Mouse (Mus musculus) neural tube, embryonic 14.5 days (tissue): ENCODE measurements at regions not wholly inside any gene's neighbourhood (a gene's known extent, or its start where the extent isn't known, plus 50 kb on each side); places are given as distances from the start of the nearest gene placed in this dataset.

Experiments used
- ATAC-seq: fragments of 200-750 bp; cut with Nextera tagmentation; 2 replicates; pipeline ENCODE4 v1.8.0; 2017; ENCODE audit warnings: low read depth, mild to moderate bottlenecking, moderate TSS enrichment, moderate library complexity
- H3K27ac ChIP-seq: fragments of 300-500 bp; sonication (generic); 2 replicates; pipeline ENCODE4 v1.5.1; 2014; ENCODE audit warnings: low read depth, mild to moderate bottlenecking, control low read depth, low read length, moderate library complexity, mixed read lengths
- H3K27me3 ChIP-seq: fragments of 300-500 bp; sonication (generic); 2 replicates; pipeline ENCODE4 v1.6.1; 2014; ENCODE audit warnings: low read length; ENCODE audit not compliant: control insufficient read depth, insufficient read depth
- H3K36me3 ChIP-seq: fragments of 300-500 bp; sonication (generic); 2 replicates; pipeline ENCODE4 v1.6.1; 2014; ENCODE audit warnings: low read length, mixed read lengths; ENCODE audit not compliant: control insufficient read depth, insufficient read depth
- H3K4me1 ChIP-seq: fragments of 300-500 bp; sonication (generic); 2 replicates; pipeline ENCODE4 v1.6.1; 2014; ENCODE audit warnings: low read length; ENCODE audit not compliant: control insufficient read depth, insufficient read depth
- H3K4me2 ChIP-seq: fragments of 300-500 bp; sonication (generic); 2 replicates; pipeline ENCODE4 v1.6.1; 2014; ENCODE audit warnings: mild to moderate bottlenecking, low read depth, low read length, control low read depth
- H3K4me3 ChIP-seq: fragments of 300-500 bp; sonication (generic); 2 replicates; pipeline ENCODE4 v1.5.1; 2014; ENCODE audit warnings: low read depth, low read length, control low read depth, mixed read lengths
- H3K9ac ChIP-seq: fragments of 300-500 bp; sonication (generic); replicated peaks from 2 replicates; pipeline ENCODE4 v1.6.1; 2014; ENCODE audit warnings: low read depth, mild to moderate bottlenecking, control low read depth, low read length, mixed read lengths
- H3K9me3 ChIP-seq: fragments of 300-500 bp; sonication (generic); 2 replicates; pipeline ENCODE4 v1.6.1; 2016; ENCODE audit warnings: low read length; ENCODE audit not compliant: control insufficient read depth
- WGBS: fragments of 180-500 bp; shearing (Covaris S2); extraction: QIAGEN DNeasy Blood & Tissue Kit; methylation state at CpG from one replicate; pipeline ENCODE4 v1.1.7; 2014; 5-methylcytosine and 5-hydroxymethylcytosine counted together

GRCm38 (mm10) chr8:127932276-127932675 is 426.1 kb upstream of the Nrp1 start:
- Histone ChIP-seq H3K4me2 (no peak overlapping the region), H3K9ac (no peak overlapping the region), H3K27ac (no peak overlapping the region), H3K4me3 (no peak overlapping the region), H3K36me3 (no peaks in the 10 kb centered on the region), H3K27me3 (no peaks in the 10 kb centered on the region), H3K9me3 (no peaks in the 10 kb centered on the region), H3K4me1 (no peaks in the 10 kb centered on the region)
- WGBS, result 83% methylated on average over 1 of the region's 1 CpGs
- no peak for ATAC-seq

- Histone ChIP-seq H3K9ac (no peak overlapping the region), H3K4me3 (no peak overlapping the region), H3K27me3 (no peaks in the 10 kb centered on the region), H3K4me1 (peaks cover 8% of the 10 kb centered on the region; the same call in 1 of the 2 replicates), H3K4me2 (no peak overlapping the region), H3K36me3 (no peaks in the 10 kb centered on the region), H3K27ac (no peak overlapping the region), H3K9me3 (no peaks in the 10 kb centered on the region)
- no peak for ATAC-seq
- WGBS, result 51% methylated on average over 6 of the region's 6 CpGs
These were observed 421.5 kb upstream of the Nrp1 start for GRCm38 (mm10) chr8:127936792-127937435.

- H3K27me3 ChIP-seq, result no peaks in the 10 kb centered on the region
- WGBS, result 17% methylated on average over 7 of the region's 7 CpGs
- no peak overlapping the region for H3K4me2 ChIP-seq
- no peaks in the 10 kb centered on the region for H3K9me3 ChIP-seq
- H3K4me3 ChIP-seq, result no peak overlapping the region
- H3K9ac ChIP-seq, result no peak overlapping the region
- ATAC-seq, result no peak
- peaks cover 8% of the 10 kb centered on the region; the same call in 1 of the 2 replicates for H3K4me1 ChIP-seq
- H3K27ac ChIP-seq, result no peak overlapping the region
- no peaks in the 10 kb centered on the region for H3K36me3 ChIP-seq
These were observed 419.0 kb upstream of the Nrp1 start for GRCm38 (mm10) chr8:127939284-127939985.

- H3K4me2 ChIP-seq, result no peak overlapping the region
- H3K4me1 ChIP-seq, result peaks cover 8% of the 10 kb centered on the region; the same call in 1 of the 2 replicates
- 20% methylated on average over 5 of the region's 5 CpGs for WGBS
- no peak overlapping the region for H3K4me3 ChIP-seq
- H3K9ac ChIP-seq, result no peak overlapping the region
- H3K36me3 ChIP-seq, result no peaks in the 10 kb centered on the region
- no peaks in the 10 kb centered on the region for H3K27me3 ChIP-seq
- no peak for ATAC-seq
- no peak overlapping the region for H3K27ac ChIP-seq
- H3K9me3 ChIP-seq, result no peaks in the 10 kb centered on the region
These were observed 418.4 kb upstream of the Nrp1 start for GRCm38 (mm10) chr8:127939986-127940359.

GRCm38 (mm10) chr8:127942319-127942718 is 416.1 kb upstream of the Nrp1 start:
- Histone ChIP-seq H3K9ac (no peak overlapping the region), H3K36me3 (no peaks in the 10 kb centered on the region), H3K27ac (no peak overlapping the region), H3K9me3 (no peaks in the 10 kb centered on the region), H3K4me2 (no peak overlapping the region), H3K4me1 (peaks cover 8% of the 10 kb centered on the region; the same call in 1 of the 2 replicates), H3K4me3 (no peak overlapping the region), H3K27me3 (no peaks in the 10 kb centered on the region)
- no peak for ATAC-seq

GRCm38 (mm10) chr8:127944955-127945498 is 413.4 kb upstream of the Nrp1 start:
- H3K4me2 ChIP-seq, result no peak overlapping the region
- H3K4me1 ChIP-seq, result no peaks in the 10 kb centered on the region
- no peaks in the 10 kb centered on the region for H3K9me3 ChIP-seq
- H3K27me3 ChIP-seq, result no peaks in the 10 kb centered on the region
- no peak overlapping the region for H3K27ac ChIP-seq
- H3K9ac ChIP-seq, result no peak overlapping the region
- no peak overlapping the region for H3K4me3 ChIP-seq
- ATAC-seq, result no peak
- no peaks in the 10 kb centered on the region for H3K36me3 ChIP-seq

GRCm38 (mm10) chr8:127957571-127957970 is 400.8 kb upstream of the Nrp1 start:
- Histone ChIP-seq H3K9ac (no peak overlapping the region), H3K4me1 (no peaks in the 10 kb centered on the region), H3K9me3 (no peaks in the 10 kb centered on the region), H3K4me3 (no peak overlapping the region), H3K27ac (no peak overlapping the region), H3K27me3 (no peaks in the 10 kb centered on the region), H3K36me3 (no peaks in the 10 kb centered on the region), H3K4me2 (no peak overlapping the region)
- 74% methylated on average over 1 of the region's 1 CpGs for WGBS
- no peak for ATAC-seq

GRCm38 (mm10) chr8:127958351-127959044 is 399.9 kb upstream of the Nrp1 start:
- H3K27me3 ChIP-seq, result no peaks in the 10 kb centered on the region
- no peak for ATAC-seq
- no peak overlapping the region for H3K9ac ChIP-seq
- H3K36me3 ChIP-seq, result no peaks in the 10 kb centered on the region
- no peak overlapping the region for H3K4me3 ChIP-seq
- no peak overlapping the region for H3K27ac ChIP-seq
- H3K9me3 ChIP-seq, result no peaks in the 10 kb centered on the region
- 53% methylated on average over 12 of the region's 12 CpGs for WGBS
- H3K4me1 ChIP-seq, result no peaks in the 10 kb centered on the region
- H3K4me2 ChIP-seq, result no peak overlapping the region

GRCm38 (mm10) chr8:127962862-127963261 is 395.5 kb upstream of the Nrp1 start:
- Histone ChIP-seq H3K9me3 (no peaks in the 10 kb centered on the region), H3K27ac (no peak overlapping the region), H3K4me3 (no peak overlapping the region), H3K4me1 (no peaks in the 10 kb centered on the region), H3K4me2 (no peak overlapping the region), H3K9ac (no peak overlapping the region), H3K36me3 (no peaks in the 10 kb centered on the region), H3K27me3 (no peaks in the 10 kb centered on the region)
- ATAC-seq, result no peak
- 86% methylated on average over 1 of the region's 1 CpGs for WGBS
